Mouse (Mus musculus) heart, adult 2 months (tissue): ENCODE data around the gene Stpg4. TPM values are rescaled to one million over a fixed set of nuclear protein-coding genes. Genes with fewer than 3 reads are reported as not detected.

ENCODE experiments used
- DNase-seq, 2 experiments: peaks; one replicate each; pipeline ENCODE4 v3.0.0; 2021
- H3K27ac ChIP-seq: fragments of 200-600 bp; 2 replicates; pipeline ENCODE4 v1.8.1; 2022
- H3K27me3 ChIP-seq: fragments of 200-500 bp; 2 replicates; pipeline ENCODE4 v1.6.1; 2012; ENCODE audit warnings: mild to moderate bottlenecking, low read length, inconsistent platforms, mixed read lengths; ENCODE audit not compliant: control insufficient read depth, insufficient read depth
- H3K36me3 ChIP-seq: fragments of 200-500 bp; 2 replicates; pipeline ENCODE4 v1.6.1; 2012; ENCODE audit warnings: low read length, inconsistent platforms; ENCODE audit not compliant: control insufficient read depth, insufficient read depth
- H3K4me1 ChIP-seq: fragments of 200-500 bp; 2 replicates; pipeline ENCODE4 v1.6.1; 2011; ENCODE audit warnings: low read length; ENCODE audit not compliant: control insufficient read depth, insufficient read depth
- H3K4me3 ChIP-seq: fragments of 200-600 bp; 2 replicates; pipeline ENCODE4 v1.8.1; 2022
- H3K79me2 ChIP-seq: fragments of 200-500 bp; replicated peaks from 2 replicates; pipeline ENCODE4 v1.6.1; 2012; ENCODE audit warnings: mild to moderate bottlenecking, inconsistent platforms, low read length, moderate library complexity, mixed read lengths; ENCODE audit not compliant: control insufficient read depth, insufficient read depth
- H3K9ac ChIP-seq: fragments of 200-500 bp; 2 replicates; pipeline ENCODE4 v1.6.1; 2012; ENCODE audit warnings: low read depth, mild to moderate bottlenecking, control low read depth, inconsistent platforms, low read length, mixed read lengths
- CTCF ChIP-seq: fragments of 200-600 bp; IDR thresholded peaks from 2 replicates; pipeline ENCODE4 v1.8.1; 2022; ENCODE audit warnings: antibody characterized with exemption, mild to moderate bottlenecking, moderate library complexity
- EP300 ChIP-seq: fragments of 200-500 bp; IDR thresholded peaks from 2 replicates; pipeline ENCODE4 v1.6.1; 2011; ENCODE audit warnings: low read depth, low read length, control low read depth; ENCODE audit not compliant: insufficient read depth
- POLR2A ChIP-seq: fragments of 200-500 bp; IDR thresholded peaks from 2 replicates; pipeline ENCODE4 v1.6.1; 2011; ENCODE audit warnings: mild to moderate bottlenecking, low read depth, low read length, control low read depth; ENCODE audit not compliant: insufficient read depth
- WGBS: fragments of 180-500 bp; shearing (Covaris S2); methylation state at CpG from one replicate; pipeline ENCODE4 v1.1.7; 2018; 5-methylcytosine and 5-hydroxymethylcytosine counted together
- intact Hi-C: fragments of 180-260 bp; cut with DNase I; formaldehyde crosslinking; loops from one replicate; pipeline ENCODE4 v1.15.1; 2025
- polyA plus RNA-seq: library from polyadenylated mRNA; depleted of rRNA; stranded (reverse); fragments of >200 nt; gene quantifications from 2 replicates; pipeline ENCODE4 v1.2.3, GENCODE M21; 2012
- total RNA-seq, 2 experiments: library from RNA; stranded (reverse); gene quantifications; 2 replicates each; pipeline ENCODE4 v1.2.3; 2021

Gene Stpg4
- total and polyA plus RNA-seq, 3 experiments = 0.27 TPM; not detected in 2

- no peaks in the 10 kb centered on the region for H3K36me3 ChIP-seq
- no peaks in the 10 kb centered on the region for H3K4me1 ChIP-seq
- 94% methylated on average over 4 of the region's 4 CpGs for WGBS
- TF ChIP-seq EP300 (no peak), POLR2A (no peak), CTCF (no peak)
- no peak overlapping the region for H3K27ac ChIP-seq
- H3K9ac ChIP-seq = no peak overlapping the region
- intact Hi-C loops = no loop called here
- no peak for DNase-seq
- H3K4me3 ChIP-seq = no peak overlapping the region
- no peaks in the 10 kb centered on the region for H3K79me2 ChIP-seq
- H3K27me3 ChIP-seq = no peaks in the 10 kb centered on the region
Measured at GRCm38 (mm10) chr17:87403462-87403861, 24.1 kb downstream of the Stpg4 start.

GRCm38 (mm10) chr17:87402444-87402843 lies 25.1 kb downstream of the Stpg4 start:
- Histone ChIP-seq H3K79me2 (no peaks in the 10 kb centered on the region), H3K4me1 (no peaks in the 10 kb centered on the region), H3K36me3 (no peaks in the 10 kb centered on the region), H3K27ac (no peak overlapping the region), H3K9ac (no peak overlapping the region), H3K27me3 (no peaks in the 10 kb centered on the region), H3K4me3 (no peak overlapping the region)
- TF ChIP-seq EP300 (no peak), POLR2A (no peak), CTCF (no peak)
- WGBS = 88% methylated on average over 11 of the region's 11 CpGs
- intact Hi-C loops = no loop called here
- DNase-seq = no peak

- Histone ChIP-seq H3K27ac (no peak overlapping the region), H3K9ac (no peak overlapping the region), H3K4me3 (no peak overlapping the region), H3K36me3 (no peaks in the 10 kb centered on the region), H3K27me3 (no peaks in the 10 kb centered on the region), H3K4me1 (peaks cover 2% of the 10 kb centered on the region), H3K79me2 (no peaks in the 10 kb centered on the region)
- TF ChIP-seq EP300 (no peak), CTCF (no peak), POLR2A (no peak)
- DNase-seq = no peak
- 80% methylated on average over 11 of the region's 11 CpGs for WGBS
- intact Hi-C loops = no loop called here
Measured at GRCm38 (mm10) chr17:87397088-87397487, 30.5 kb downstream of the Stpg4 start.

GRCm38 (mm10) chr17:87391242-87391641 lies 36.3 kb downstream of the Stpg4 start:
- peaks cover 5% of the 10 kb centered on the region for H3K4me1 ChIP-seq
- H3K27ac ChIP-seq = peak overlapping the region; percentile 68
- no peaks in the 10 kb centered on the region for H3K79me2 ChIP-seq
- intact Hi-C loops = loop anchor here (5.0 kb wide), 1 partner anchor 56 kb away; the partner anchor contains the start of gene Calm2
- TF ChIP-seq EP300 (peak; percentile 97), CTCF (0 out of 2 replicates have a peak, but pooled peaks have one; percentile 2), POLR2A (peak; percentile 57)
- H3K36me3 ChIP-seq = no peaks in the 10 kb centered on the region
- DNase-seq = peak; percentile 70 to 82
- H3K27me3 ChIP-seq = no peaks in the 10 kb centered on the region
- H3K9ac ChIP-seq = no peak overlapping the region
- 40% methylated on average over 7 of the region's 7 CpGs for WGBS
- H3K4me3 ChIP-seq = no peak overlapping the region

GRCm38 (mm10) chr17:87387068-87387467 lies 40.5 kb downstream of the Stpg4 start:
- TF ChIP-seq CTCF (no peak), POLR2A (no peak), EP300 (no peak)
- Histone ChIP-seq H3K4me1 (peaks cover 7% of the 10 kb centered on the region), H3K36me3 (no peaks in the 10 kb centered on the region), H3K79me2 (no peaks in the 10 kb centered on the region), H3K27me3 (no peaks in the 10 kb centered on the region), H3K9ac (no peak overlapping the region), H3K4me3 (no peak overlapping the region), H3K27ac (no peak overlapping the region)
- intact Hi-C loops = no loop called here
- DNase-seq = peak; percentile 42 to 65
- WGBS = 13% methylated on average over 5 of the region's 5 CpGs

- intact Hi-C loops = no loop called here
- H3K4me3 ChIP-seq = no peak overlapping the region
- DNase-seq = no peak
- no peaks in the 10 kb centered on the region for H3K79me2 ChIP-seq
- 72% methylated on average over 3 of the region's 3 CpGs for WGBS
- no peak overlapping the region for H3K9ac ChIP-seq
- no peaks in the 10 kb centered on the region for H3K36me3 ChIP-seq
- no peak overlapping the region for H3K27ac ChIP-seq
- peaks cover 5% of the 10 kb centered on the region for H3K4me1 ChIP-seq
- TF ChIP-seq POLR2A (no peak), EP300 (no peak), CTCF (no peak)
- H3K27me3 ChIP-seq = no peaks in the 10 kb centered on the region
Measured at GRCm38 (mm10) chr17:87385835-87386234, 41.7 kb downstream of the Stpg4 start.
